Mouse (Mus musculus): Measurements from ENCODE around the gene Pbx4. TPM values are rescaled to one million over a fixed set of nuclear protein-coding genes. Genes with fewer than 3 reads are reported as not detected.

Pbx4 gene
- total and polyA plus RNA-seq, 3 experiments = 1.0 to 5.9 (median 2.4) TPM

DNA sequence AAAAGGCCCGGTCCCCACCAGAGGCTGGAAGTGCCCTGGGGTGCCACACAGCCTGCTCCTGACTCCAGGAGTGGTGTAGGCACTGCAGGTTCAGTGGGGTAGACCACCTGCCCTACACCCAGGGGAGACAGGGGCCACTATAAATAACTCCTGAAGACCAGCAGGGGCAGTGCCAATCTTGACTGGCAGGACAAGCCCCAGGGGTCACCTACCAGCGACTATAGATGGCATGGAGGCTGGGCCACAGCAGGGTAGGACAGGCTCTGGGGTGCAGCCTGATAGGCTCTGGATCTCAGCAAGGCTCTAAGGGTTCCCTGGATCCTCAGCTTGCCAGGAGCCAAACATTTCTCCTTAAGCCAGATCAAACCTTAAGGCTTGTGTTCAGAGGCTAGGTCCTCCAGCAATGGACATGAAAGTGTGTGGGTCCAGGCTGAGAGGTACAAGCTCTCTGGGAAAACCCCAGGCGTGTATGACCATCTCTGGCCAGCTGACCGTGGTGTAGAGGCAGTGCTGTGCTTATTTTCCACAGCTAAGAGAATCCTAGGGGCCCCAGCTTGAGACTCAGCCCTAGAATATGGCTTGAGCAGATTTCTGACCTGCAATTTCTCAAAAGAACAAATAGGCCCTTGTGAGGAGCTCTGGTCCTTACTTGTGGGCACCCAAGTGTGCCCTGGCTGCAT is 63.6 kb downstream of the Pbx4 start:
- TF ChIP-seq JUND (conservative IDR thresholded peaks at IDR 0.05; ENCODE audit: low read depth, low read length) (no peak), JUN (IDR thresholded peaks at IDR 0.05; ENCODE audit: insufficient read depth, low read depth, low read length) (no peak), POLR2A (IDR thresholded peaks at IDR 0.05; ENCODE audit: low read depth, low read length) (0 out of 2 replicates have a peak, but pooled peaks have one; percentile 25), HCFC1 (IDR thresholded peaks at IDR 0.05; ENCODE audit: low read depth, low read length) (no peak), ZNF384 (IDR thresholded peaks at IDR 0.05; ENCODE audit: low read depth, low read length) (no peak), SMC3 (IDR thresholded peaks at IDR 0.05; ENCODE audit: low read depth, low read length) (no peak), ZC3H11A (IDR thresholded peaks at IDR 0.05; ENCODE audit: low read depth, low read length) (no peak), MYC (IDR thresholded peaks at IDR 0.05; ENCODE audit: low read depth, low read length) (no peak), MAZ (IDR thresholded peaks at IDR 0.05; ENCODE audit: low read depth, low read length) (no peak), NRF1 (IDR thresholded peaks at IDR 0.05; ENCODE audit: low read depth, low read length) (peak; percentile 14; the same call in 1 of the 2 replicates), UBTF (IDR thresholded peaks at IDR 0.05; ENCODE audit: low read depth, low read length) (peak; percentile 99), IRF4 (IDR thresholded peaks at IDR 0.05; ENCODE audit: low read depth, low read length) (peak; percentile 13; the same call in 1 of the 2 replicates), CTCF (conservative IDR thresholded peaks at IDR 0.05 in 1 of 2, IDR thresholded peaks at IDR 0.05 in 1 of 2; ENCODE audit: low read depth in 2 of 2, low read length in 2 of 2) (no peak), ZKSCAN1 (IDR thresholded peaks at IDR 0.05; ENCODE audit: borderline replicate concordance, low read depth, low read length) (no peak), MAX (IDR thresholded peaks at IDR 0.05; ENCODE audit: low read length) (no peak), MXI1 (IDR thresholded peaks at IDR 0.05; ENCODE audit: low read depth, low read length) (no peak), TBP (conservative IDR thresholded peaks at IDR 0.05; ENCODE audit: low read depth, low read length) (peak; percentile 96)
- Histone ChIP-seq H3K4me1 (ENCODE audit: control insufficient read depth in 1 of 2, insufficient read depth in 2 of 2) (peaks cover 18 to 52% of the 10 kb centered on the region in 2 experiments), H3K9ac (ENCODE audit: insufficient read depth, low read depth) (no peak overlapping the region), H3K27me3 (replicated peaks) (no peaks in the 10 kb centered on the region), H3K9me3 (replicated peaks; ENCODE audit: low read length) (no peaks in the 10 kb centered on the region), H3K27ac (ENCODE audit: insufficient read depth, low read depth) (no peak overlapping the region), H3K4me3 (replicated peaks in 1 of 3; ENCODE audit: low read depth in 2 of 3, low read length in 2 of 3, poor library complexity in 1 of 3) (no peak overlapping the region), H3K4me2 (ENCODE audit: insufficient read depth, low read depth, poor library complexity, severe bottlenecking) (no peak overlapping the region; the same call in 1 of the 2 replicates), H3K36me3 (replicated peaks in 1 of 2; ENCODE audit: control insufficient read depth in 1 of 2, insufficient read depth in 1 of 2, low read length in 1 of 2) (peaks cover 43 to 89% of the 10 kb centered on the region in 2 experiments), H3K79me2 (replicated peaks; ENCODE audit: control insufficient read depth, extremely low read depth, insufficient read depth, poor library complexity, severe bottlenecking) (peaks cover 47% of the 10 kb centered on the region)
- no peak for DNase-seq (ENCODE audit: extremely low read depth)
- dilution Hi-C loops (cut with MboI; ENCODE audit: extremely low pct_ligation_motif_present, extremely low pct_unique_long_range_greater_than_20kb, low sequenced_read_pairs) = no loop called here
- in situ Hi-C loops (cut with MboI; ENCODE audit: low pct_ligation_motif_present, low pct_unique_long_range_greater_than_20kb, low sequenced_read_pairs) = no loop called here

DNA sequence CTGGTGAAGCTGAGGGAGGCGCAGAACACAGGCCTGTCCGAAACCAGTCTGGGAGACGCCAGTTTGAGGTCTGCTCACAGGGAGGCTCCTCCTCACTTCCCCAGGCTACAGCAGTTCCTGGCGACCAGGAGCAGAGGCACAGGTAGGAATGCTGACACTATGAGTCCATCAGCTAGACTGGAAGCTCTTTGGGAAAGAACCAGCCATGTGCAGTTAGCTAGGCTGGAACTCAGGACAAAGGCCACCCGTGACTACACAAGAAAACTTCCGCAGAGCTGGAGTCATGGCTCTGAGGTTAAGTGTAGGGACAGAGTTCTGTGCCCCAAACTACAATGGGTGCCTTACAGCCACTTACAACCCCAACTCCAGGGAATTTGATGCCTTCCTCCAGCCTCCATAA is 65.6 kb downstream of the Pbx4 start:
- no peak overlapping the region for H3K4me2 ChIP-seq (ENCODE audit: insufficient read depth, low read depth, poor library complexity, severe bottlenecking)
- dilution Hi-C loops (cut with MboI; ENCODE audit: extremely low pct_ligation_motif_present, extremely low pct_unique_long_range_greater_than_20kb, low sequenced_read_pairs) = no loop called here

More for the DNA sequence above, 65.6 kb downstream of the Pbx4 start:
- in situ Hi-C loops (cut with MboI; ENCODE audit: low pct_ligation_motif_present, low pct_unique_long_range_greater_than_20kb, low sequenced_read_pairs) = no loop called here
- Histone ChIP-seq H3K36me3 (replicated peaks in 1 of 2; ENCODE audit: control insufficient read depth in 1 of 2, insufficient read depth in 1 of 2, low read length in 1 of 2) (peaks cover 32 to 70% of the 10 kb centered on the region in 2 experiments), H3K79me2 (replicated peaks; ENCODE audit: control insufficient read depth, extremely low read depth, insufficient read depth, poor library complexity, severe bottlenecking) (peaks cover 47% of the 10 kb centered on the region), H3K27me3 (replicated peaks) (no peaks in the 10 kb centered on the region), H3K9me3 (replicated peaks; ENCODE audit: low read length) (no peaks in the 10 kb centered on the region), H3K4me3 (replicated peaks in 1 of 3; ENCODE audit: low read depth in 2 of 3, low read length in 2 of 3, poor library complexity in 1 of 3) (no peak overlapping the region), H3K27ac (ENCODE audit: insufficient read depth, low read depth) (no peak overlapping the region), H3K9ac (ENCODE audit: insufficient read depth, low read depth) (no peak overlapping the region), H3K4me1 (ENCODE audit: control insufficient read depth in 1 of 2, insufficient read depth in 2 of 2) (peaks cover 18 to 52% of the 10 kb centered on the region in 2 experiments)
- DNase-seq (ENCODE audit: extremely low read depth) = no peak
- no peak for TF ChIP-seq SIN3A (IDR thresholded peaks at IDR 0.05; ENCODE audit: low read length)
- no peak for TF ChIP-seq USF1 (IDR thresholded peaks at IDR 0.05; ENCODE audit: low read depth, low read length)
- no peak for TF ChIP-seq CTCF (conservative IDR thresholded peaks at IDR 0.05 in 1 of 2, IDR thresholded peaks at IDR 0.05 in 1 of 2; ENCODE audit: low read depth in 2 of 2, low read length in 2 of 2)
- no peak for TF ChIP-seq BHLHE40 (IDR thresholded peaks at IDR 0.05; ENCODE audit: low read depth, low read length)
- TF ChIP-seq IRF4 (IDR thresholded peaks at IDR 0.05; ENCODE audit: low read depth, low read length) = no peak
- no peak for TF ChIP-seq GABPA (IDR thresholded peaks at IDR 0.05; ENCODE audit: insufficient replicate concordance, low read depth, low read length)

All from CH12.LX (cell line).